Mouse (Mus musculus): ENCODE results near the gene Smim10l1. TPM values are rescaled to one million over a fixed set of nuclear protein-coding genes. Genes with fewer than 3 reads are reported as not detected.

The Smim10l1 gene
- 96.8 and 100 TPM in 2 replicates for polyA plus RNA-seq (2016; fragmentation: Nextera tagmentation; extraction: Ambion mirVana)

DNA sequence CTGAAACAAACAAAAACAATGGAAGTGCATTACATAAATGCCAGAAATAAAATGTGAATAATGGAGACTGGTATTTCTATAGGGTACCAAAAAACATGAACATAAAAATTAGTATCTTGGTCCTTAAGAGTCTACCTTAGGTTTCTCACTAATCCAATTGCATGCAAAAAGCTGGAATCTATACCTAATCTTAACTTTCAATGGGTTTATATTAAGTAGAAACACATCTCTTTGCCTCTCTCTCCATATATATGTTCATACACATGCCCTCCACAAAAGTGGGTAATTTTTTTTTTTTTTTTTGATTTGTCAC, at the start of gene Smim10l1:
Smim10l1 (plus strand) TSS at position 301 of the 313 bp plus-strand sequence.
- H3K9ac ChIP-seq (replicated peaks), result peak within 1 kb of the TSS; percentile 94
- H3K4me3 ChIP-seq (replicated peaks), result peak within 1 kb of the TSS; percentile 74
- peaks cover 10% of the 10 kb centered on the region; the same call in 1 of the 2 replicates for H3K36me3 ChIP-seq
- no peak for ATAC-seq (ENCODE audit: insufficient number of reproducible peaks, insufficient read depth, low FRiP score, low TSS enrichment, low read depth)
- peak within 1 kb of the TSS; percentile 99 for H3K27ac ChIP-seq
- no peaks in the 10 kb centered on the region for H3K9me3 ChIP-seq
- no peaks in the 10 kb centered on the region for H3K4me1 ChIP-seq (replicated peaks)
- H3K4me2 ChIP-seq, result peak within 1 kb of the TSS; percentile 54
- H3K27me3 ChIP-seq, result no peaks in the 10 kb centered on the region

DNA sequence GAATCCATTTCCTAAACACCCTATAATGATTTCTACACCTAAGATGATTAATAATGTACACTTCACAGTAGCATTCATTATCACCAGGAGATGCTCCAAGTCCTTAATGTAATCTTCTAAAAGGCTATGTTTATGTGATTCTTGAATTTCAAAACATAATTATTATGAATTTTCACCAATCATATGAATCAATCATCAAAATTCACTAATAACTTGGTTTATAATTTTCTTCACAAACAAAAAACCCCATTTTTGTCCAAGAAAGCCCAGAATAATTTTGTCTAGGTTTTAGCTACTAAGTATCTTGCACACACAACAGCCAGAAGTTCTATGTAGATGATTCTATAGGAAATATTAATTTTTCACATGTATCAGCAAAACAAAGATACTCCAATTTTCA, 49.0 kb upstream of the Smim10l1 start, which contains the start of gene Tas2r140:
Tas2r140 (minus strand) TSS at position 101 of the 400 bp plus-strand sequence.
- H3K4me1 ChIP-seq (replicated peaks), result no peaks in the 10 kb centered on the region
- H3K27ac ChIP-seq, result no peak within 1 kb of the TSS
- no peaks in the 10 kb centered on the region for H3K27me3 ChIP-seq
- ATAC-seq (ENCODE audit: insufficient number of reproducible peaks, insufficient read depth, low FRiP score, low TSS enrichment, low read depth), result no peak
- no peak within 1 kb of the TSS for H3K4me3 ChIP-seq (replicated peaks)
- no peak within 1 kb of the TSS for H3K4me2 ChIP-seq
- H3K36me3 ChIP-seq, result no peaks in the 10 kb centered on the region
- no peaks in the 10 kb centered on the region for H3K9me3 ChIP-seq
- no peak within 1 kb of the TSS for H3K9ac ChIP-seq (replicated peaks)

DNA sequence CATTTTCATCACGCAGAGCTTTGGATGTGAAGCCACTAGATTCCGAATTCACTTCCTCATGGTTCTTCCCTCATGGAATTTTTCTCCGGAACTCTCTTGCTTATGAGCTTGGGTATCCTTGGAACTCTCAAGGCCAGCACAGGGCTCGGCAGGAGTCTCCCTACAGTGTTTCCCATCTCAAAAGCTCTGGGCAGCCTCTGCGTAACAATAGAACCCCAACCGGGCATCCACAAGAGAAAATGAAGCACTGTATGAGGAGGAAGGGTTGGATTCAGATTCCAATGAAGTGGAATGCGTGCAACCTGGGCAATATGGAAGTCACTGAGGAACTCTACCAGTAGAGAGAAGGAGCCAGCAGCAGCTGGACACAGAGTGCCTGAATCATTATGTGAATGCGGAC, 12.5 kb upstream of the Smim10l1 start:
- Histone ChIP-seq H3K27ac (no peak overlapping the region), H3K27me3 (no peaks in the 10 kb centered on the region), H3K4me2 (no peak overlapping the region), H3K36me3 (no peaks in the 10 kb centered on the region), H3K4me1 (replicated peaks) (no peaks in the 10 kb centered on the region), H3K9me3 (no peaks in the 10 kb centered on the region), H3K4me3 (replicated peaks) (no peak overlapping the region), H3K9ac (replicated peaks) (no peak overlapping the region)
- 79% methylated on average over 8 of the region's 8 CpGs for WGBS
- no peak for ATAC-seq (ENCODE audit: insufficient number of reproducible peaks, insufficient read depth, low FRiP score, low TSS enrichment, low read depth)

DNA sequence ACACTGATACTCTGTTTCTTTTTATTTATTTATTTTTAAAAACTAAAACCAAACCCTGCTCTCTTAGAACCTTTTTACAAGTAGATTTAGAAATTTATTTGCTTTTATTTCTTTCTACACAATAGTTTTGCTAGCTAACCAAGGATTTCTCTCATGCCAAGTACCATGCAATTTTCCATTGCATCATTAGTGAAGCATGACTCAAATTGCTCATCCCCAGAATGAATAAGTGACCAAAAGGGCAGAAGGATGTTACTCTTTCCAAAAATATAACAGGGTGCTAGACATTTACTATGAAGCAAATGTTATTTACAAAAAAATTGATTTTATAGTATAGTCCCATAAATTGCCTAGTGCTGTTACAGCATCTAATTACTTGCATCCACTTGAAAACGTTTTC, 2.3 kb upstream of the Smim10l1 start:
- no peak overlapping the region for H3K4me2 ChIP-seq
- no peaks in the 10 kb centered on the region for H3K9me3 ChIP-seq
- 56% methylated on average over 1 of the region's 1 CpGs for WGBS

DNA sequence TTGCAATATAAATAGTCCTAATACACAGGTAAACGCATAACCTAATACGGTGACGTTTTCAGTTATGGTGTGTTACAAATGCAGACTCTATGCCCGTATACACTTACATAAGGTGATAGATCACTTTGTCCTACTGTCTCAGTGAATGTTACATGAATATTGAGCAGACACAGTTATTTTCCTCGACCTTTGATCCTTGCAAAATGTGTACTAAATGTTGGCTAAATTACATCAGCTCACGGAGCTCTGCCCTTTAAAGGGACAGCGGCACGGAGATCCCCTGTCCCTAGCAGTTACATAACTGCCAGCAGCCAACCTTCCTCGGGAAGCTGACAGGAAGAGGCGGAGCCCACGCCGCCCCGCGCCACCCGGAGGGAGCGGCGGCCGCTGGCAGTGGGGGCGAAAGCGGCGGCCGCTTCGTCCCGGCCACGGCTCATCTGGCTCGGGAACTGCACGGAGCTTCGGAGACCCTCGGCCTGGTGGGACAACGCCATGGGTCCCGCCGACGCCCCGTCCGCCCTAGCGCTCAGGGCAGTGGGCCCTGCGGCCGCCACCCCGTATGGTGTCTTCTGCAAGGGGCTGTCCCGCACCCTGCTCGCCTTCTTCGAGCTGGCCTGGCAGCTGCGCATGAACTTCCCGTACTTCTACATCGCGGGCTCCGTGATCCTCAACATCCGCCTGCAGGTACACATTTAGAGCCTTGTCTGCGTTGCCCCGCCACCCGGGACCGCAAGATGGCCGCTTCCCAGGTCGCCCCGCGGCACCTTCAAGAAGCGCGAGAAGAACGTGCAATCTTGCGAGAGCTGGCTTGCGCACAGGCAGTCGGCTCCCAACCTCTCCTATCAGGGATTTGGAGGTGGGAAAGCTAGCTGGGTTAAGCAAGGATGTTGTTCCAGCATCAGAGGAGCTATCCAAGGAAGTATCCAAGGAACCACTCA, 482 bp downstream of the Smim10l1 start:
- ATAC-seq (ENCODE audit: insufficient number of reproducible peaks, insufficient read depth, low FRiP score, low TSS enrichment, low read depth), result peak; percentile 96
- H3K4me3 ChIP-seq (replicated peaks), result peak overlapping the region; percentile 74
- H3K9ac ChIP-seq (replicated peaks), result peak overlapping the region; percentile 94
- peaks cover 16% of the 10 kb centered on the region; the same call in 1 of the 2 replicates for H3K36me3 ChIP-seq
- H3K9me3 ChIP-seq, result no peaks in the 10 kb centered on the region
- peak overlapping the region; percentile 54 for H3K4me2 ChIP-seq
- WGBS, result 2% methylated on average over 62 of the region's 62 CpGs
- peak overlapping the region; percentile 99 for H3K27ac ChIP-seq
- no peaks in the 10 kb centered on the region for H3K27me3 ChIP-seq
- H3K4me1 ChIP-seq (replicated peaks), result no peaks in the 10 kb centered on the region

More for the DNA sequence above, 2.3 kb upstream of the Smim10l1 start:
- no peaks in the 10 kb centered on the region for H3K27me3 ChIP-seq
- H3K4me1 ChIP-seq (replicated peaks), result no peaks in the 10 kb centered on the region
- H3K9ac ChIP-seq (replicated peaks), result no peak overlapping the region
- ATAC-seq (ENCODE audit: insufficient number of reproducible peaks, insufficient read depth, low FRiP score, low TSS enrichment, low read depth), result no peak
- H3K4me3 ChIP-seq (replicated peaks), result no peak overlapping the region
- H3K27ac ChIP-seq, result no peak overlapping the region
- no peaks in the 10 kb centered on the region for H3K36me3 ChIP-seq

Other genes starting within 250 kb of the Smim10l1 start
- gene Tas2r116, start 249.5 kb upstream of the Smim10l1 start, polyA plus RNA-seq (2016; fragmentation: Nextera tagmentation; extraction: Ambion mirVana), result not detected in 2 replicates
- gene Tas2r110, start 236.9 kb upstream of the Smim10l1 start, polyA plus RNA-seq (2016; fragmentation: Nextera tagmentation; extraction: Ambion mirVana), result not detected in 2 replicates
- gene Tas2r113, start 211.9 kb upstream of the Smim10l1 start, polyA plus RNA-seq (2016; fragmentation: Nextera tagmentation; extraction: Ambion mirVana), result not detected in 2 replicates
- not detected in 2 replicates for gene Tas2r125, start 195.3 kb upstream of the Smim10l1 start, polyA plus RNA-seq (2016; fragmentation: Nextera tagmentation; extraction: Ambion mirVana)
- not detected in 2 replicates for gene Tas2r129, start 153.8 kb upstream of the Smim10l1 start, polyA plus RNA-seq (2016; fragmentation: Nextera tagmentation; extraction: Ambion mirVana)
- not detected in 2 replicates for gene Tas2r131, start 147.0 kb upstream of the Smim10l1 start, polyA plus RNA-seq (2016; fragmentation: Nextera tagmentation; extraction: Ambion mirVana)
- not detected in 2 replicates for gene Tas2r109, start 123.9 kb upstream of the Smim10l1 start, polyA plus RNA-seq (2016; fragmentation: Nextera tagmentation; extraction: Ambion mirVana)
- not detected in 2 replicates for gene Tas2r103, start 67.8 kb upstream of the Smim10l1 start, polyA plus RNA-seq (2016; fragmentation: Nextera tagmentation; extraction: Ambion mirVana)
- gene Tas2r140, start 49.1 kb upstream of the Smim10l1 start, polyA plus RNA-seq (2016; fragmentation: Nextera tagmentation; extraction: Ambion mirVana), result not detected in 2 replicates
- not detected in 2 replicates for gene 5530400C23Rik, start 187.3 kb downstream of the Smim10l1 start, polyA plus RNA-seq (2016; fragmentation: Nextera tagmentation; extraction: Ambion mirVana)

All from limb, embryonic 12.5 days (tissue).